Mouse (Mus musculus) effector memory CD4-positive, alpha-beta T cell, adult 5 months (primary cell): ENCODE results near the gene Defa17. TPM values are rescaled to one million over a fixed set of nuclear protein-coding genes. Genes with fewer than 3 reads are reported as not detected.

Experiments used
- polyA plus RNA-seq: library from polyadenylated mRNA; unstranded; fragments of 100-300 nt; shearing (Covaris generic); gene quantifications from one replicate; pipeline ENCODE4 v1.2.1, GENCODE M21; 2017

Defa17 gene
- not detected for polyA plus RNA-seq

DNA sequence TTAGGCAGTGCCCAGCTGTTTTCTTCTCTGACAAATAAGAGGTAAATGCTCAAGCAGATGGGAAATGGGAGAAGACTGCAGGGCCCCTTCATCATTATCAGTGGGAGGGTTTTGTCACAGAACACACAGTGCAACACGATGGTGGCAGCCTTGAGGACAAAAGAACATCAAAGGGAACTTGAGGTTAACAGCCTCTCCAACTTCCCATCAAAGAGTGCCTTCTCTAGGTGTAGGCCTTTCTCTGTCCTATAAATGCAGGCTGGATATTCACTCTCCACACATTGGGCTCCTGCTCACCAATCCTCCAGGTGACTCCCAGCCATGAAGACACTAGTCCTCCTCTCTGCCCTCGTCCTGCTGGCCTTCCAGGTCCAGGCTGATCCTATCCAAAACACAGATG lies at the start of gene Defa17:
Gene Defa17, plus strand, starts transcription at position 301 of the 400 bp plus-strand sequence.

DNA sequence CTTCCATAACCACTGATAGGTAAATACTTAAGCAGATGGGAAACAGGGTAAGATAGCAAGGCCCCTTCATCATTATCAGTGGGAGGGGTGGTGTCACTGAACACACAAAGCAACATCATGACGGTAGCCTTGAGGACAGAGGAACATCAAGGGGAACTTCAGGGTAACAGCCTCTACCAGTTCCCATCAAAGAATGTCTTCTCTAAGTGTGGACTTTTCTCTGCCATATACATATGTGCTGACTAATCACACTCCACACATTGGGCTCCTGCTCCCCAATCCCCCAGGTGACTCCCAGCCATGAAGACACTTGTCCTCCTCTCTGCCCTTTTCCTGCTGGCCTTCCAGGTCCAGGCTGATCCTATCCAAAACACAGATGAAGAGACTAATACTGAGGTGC lies 37.7 kb upstream of the Defa17 start, which contains the start of gene Defa26:
Gene Defa26, plus strand, starts transcription at position 301 of the 400 bp plus-strand sequence.

DNA sequence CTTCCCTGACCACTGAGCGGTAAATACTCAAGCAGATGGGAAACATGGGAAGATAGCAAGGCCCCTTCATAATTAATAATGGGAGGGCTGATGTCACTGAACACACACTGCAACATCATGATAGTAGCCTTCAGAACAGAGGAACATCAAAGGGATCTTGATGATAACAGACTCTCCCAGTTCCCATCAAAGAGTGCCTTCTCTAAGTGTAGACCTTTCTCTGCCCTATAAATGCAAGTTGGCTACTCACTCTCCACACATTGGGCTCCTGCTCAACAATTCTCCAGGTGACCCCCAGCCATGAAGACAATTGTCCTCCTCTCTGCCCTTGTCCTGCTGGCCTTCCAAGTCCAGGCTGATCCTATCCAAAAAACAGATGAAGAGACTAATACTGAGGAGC lies 9.9 kb downstream of the Defa17 start, which contains the start of gene Defa34:
Gene Defa34, plus strand, starts transcription at position 301 of the 400 bp plus-strand sequence.

DNA sequence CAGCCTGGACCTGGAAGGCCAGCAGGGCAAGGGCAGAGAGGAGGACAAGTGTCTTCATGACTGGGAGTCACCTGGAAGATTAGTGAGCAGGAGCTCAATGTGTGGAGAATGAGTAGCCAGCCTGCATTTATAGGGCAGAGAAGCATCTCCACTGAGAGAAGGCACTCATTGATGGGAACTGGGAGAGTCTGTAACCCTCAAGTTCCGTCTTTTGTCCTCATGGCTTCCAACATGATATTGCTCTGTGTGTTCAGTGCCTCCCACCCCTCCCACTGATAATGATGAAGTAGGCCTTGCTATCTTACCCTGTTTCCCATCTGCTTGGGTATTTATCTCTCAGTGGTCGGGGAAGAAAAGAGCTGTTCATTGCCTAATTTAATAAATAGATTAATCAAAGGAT lies 48.0 kb downstream of the Defa17 start, which contains the start of gene AY761184:
Gene AY761184, minus strand, starts transcription at position 101 of the 400 bp plus-strand sequence.

Other genes with a start within 250 kb of the Defa17 start
- not detected for gene Defa36, start 228.4 kb upstream of the Defa17 start, polyA plus RNA-seq
- gene Gm7849, start 199.2 kb upstream of the Defa17 start, polyA plus RNA-seq = not detected
- not detected for gene Defa20, start 146.5 kb upstream of the Defa17 start, polyA plus RNA-seq
- gene Defa32, start 126.7 kb upstream of the Defa17 start, polyA plus RNA-seq = not detected
- not detected for gene Defa37, start 90.4 kb upstream of the Defa17 start, polyA plus RNA-seq
- gene Defa28, start 72.8 kb upstream of the Defa17 start, polyA plus RNA-seq = not detected
- gene Gm7861, start 61.3 kb upstream of the Defa17 start, polyA plus RNA-seq = not detected
- gene Defa26, start 37.6 kb upstream of the Defa17 start, polyA plus RNA-seq = not detected
- not detected for gene Defa34, start 10.0 kb downstream of the Defa17 start, polyA plus RNA-seq
- not detected for gene AY761184, start 47.9 kb downstream of the Defa17 start, polyA plus RNA-seq
- not detected for gene Defa24, start 78.7 kb downstream of the Defa17 start, polyA plus RNA-seq
- not detected for gene Defb50, start 167.8 kb downstream of the Defa17 start, polyA plus RNA-seq
- gene Defb2, start 184.1 kb downstream of the Defa17 start, polyA plus RNA-seq = not detected
- not detected for gene Defb10, start 203.1 kb downstream of the Defa17 start, polyA plus RNA-seq
- gene Defb9, start 229.6 kb downstream of the Defa17 start, polyA plus RNA-seq = not detected